Mouse (Mus musculus) midbrain, postnatal 0 days (tissue): ENCODE measurements around the gene Tubb4a. TPM values are rescaled to one million over a fixed set of nuclear protein-coding genes. Genes with fewer than 3 reads are reported as not detected.

Experiments used
- ATAC-seq: fragments of 200-750 bp; cut with Nextera tagmentation; 2 replicates; pipeline ENCODE4 v1.8.0; 2017; ENCODE audit warnings: moderate number of reproducible peaks, mild to moderate bottlenecking, moderate TSS enrichment, moderate library complexity; ENCODE audit not compliant: low FRiP score
- DNase-seq: peaks from one replicate; pipeline ENCODE4 v3.0.0-alpha.2; 2015; ENCODE audit warnings: low spot score
- H3K27ac ChIP-seq: fragments of 300-500 bp; sonication (generic); 2 replicates; pipeline ENCODE4 v1.5.1; 2014; ENCODE audit warnings: low read depth, mild to moderate bottlenecking, low read length, mixed read lengths
- H3K27me3 ChIP-seq: fragments of 300-500 bp; sonication (generic); 2 replicates; pipeline ENCODE4 v1.6.1; 2014; ENCODE audit warnings: low read length, control low read depth, mixed read lengths; ENCODE audit not compliant: insufficient read depth
- H3K36me3 ChIP-seq: fragments of 300-500 bp; sonication (generic); 2 replicates; pipeline ENCODE4 v1.6.1; 2014; ENCODE audit warnings: low read length, control low read depth, mixed read lengths; ENCODE audit not compliant: insufficient read depth
- H3K4me1 ChIP-seq: fragments of 300-500 bp; sonication (generic); 2 replicates; pipeline ENCODE4 v1.6.1; 2014; ENCODE audit warnings: mild to moderate bottlenecking, control low read depth, antibody characterized with exemption, low read length, mixed read lengths; ENCODE audit not compliant: insufficient read depth
- H3K4me2 ChIP-seq: fragments of 300-500 bp; sonication (generic); 2 replicates; pipeline ENCODE4 v1.6.1; 2014; ENCODE audit warnings: low read depth, mild to moderate bottlenecking, low read length, mixed read lengths; ENCODE audit not compliant: poor library complexity, severe bottlenecking
- H3K4me3 ChIP-seq: fragments of 300-500 bp; sonication (generic); 2 replicates; pipeline ENCODE4 v1.5.1; 2014; ENCODE audit warnings: low read depth, mild to moderate bottlenecking, low read length, moderate library complexity
- H3K9ac ChIP-seq: fragments of 300-500 bp; sonication (generic); replicated peaks from 2 replicates; pipeline ENCODE4 v1.6.1; 2014; ENCODE audit warnings: mild to moderate bottlenecking, low read length, moderate library complexity, mixed read lengths; ENCODE audit not compliant: poor library complexity, severe bottlenecking
- H3K9me3 ChIP-seq: fragments of 300-500 bp; sonication (generic); 2 replicates; pipeline ENCODE4 v1.6.1; 2016; ENCODE audit warnings: low read length, control low read depth
- CTCF ChIP-seq: IDR thresholded peaks from 2 replicates; pipeline ENCODE4 v1.5.1; 2016; ENCODE audit warnings: antibody characterized with exemption, mild to moderate bottlenecking
- WGBS: fragments of 180-500 bp; shearing (Covaris S2); extraction: QIAGEN DNeasy Blood & Tissue Kit; methylation state at CpG from one replicate; pipeline ENCODE4 v1.1.7; 2014; 5-methylcytosine and 5-hydroxymethylcytosine counted together
- polyA plus RNA-seq: library from polyadenylated mRNA; unstranded; fragments of >200 nt; fragmentation: Nextera tagmentation; extraction: Ambion mirVana; gene quantifications from 2 replicates; pipeline ENCODE4 v1.2.1, GENCODE M21; 2015
- total RNA-seq: library from RNA; depleted of rRNA; stranded (reverse); fragments of >200 nt; gene quantifications from 2 replicates; pipeline ENCODE4 v1.2.3, GENCODE M21; 2014

Tubb4a gene
- total and polyA plus RNA-seq, 2 experiments from 2014 or later = 206 to 408 TPM

- Histone ChIP-seq H3K9me3 (no peaks in the 10 kb centered on the region), H3K36me3 (no peaks in the 10 kb centered on the region), H3K4me1 (peaks cover 4% of the 10 kb centered on the region; the same call in 1 of the 2 replicates), H3K9ac (no peak overlapping the region), H3K4me3 (no peak overlapping the region), H3K27me3 (peaks cover 13% of the 10 kb centered on the region), H3K27ac (no peak overlapping the region), H3K4me2 (no peak overlapping the region)
- ATAC-seq = no peak
- DNase-seq = no peak
- TF ChIP-seq CTCF = no peak
- 11% methylated on average over 8 of the region's 8 CpGs for WGBS
Observed at GRCm38 (mm10) chr17:57063031-57063430, 24.6 kb downstream of the Tubb4a start.

DNA sequence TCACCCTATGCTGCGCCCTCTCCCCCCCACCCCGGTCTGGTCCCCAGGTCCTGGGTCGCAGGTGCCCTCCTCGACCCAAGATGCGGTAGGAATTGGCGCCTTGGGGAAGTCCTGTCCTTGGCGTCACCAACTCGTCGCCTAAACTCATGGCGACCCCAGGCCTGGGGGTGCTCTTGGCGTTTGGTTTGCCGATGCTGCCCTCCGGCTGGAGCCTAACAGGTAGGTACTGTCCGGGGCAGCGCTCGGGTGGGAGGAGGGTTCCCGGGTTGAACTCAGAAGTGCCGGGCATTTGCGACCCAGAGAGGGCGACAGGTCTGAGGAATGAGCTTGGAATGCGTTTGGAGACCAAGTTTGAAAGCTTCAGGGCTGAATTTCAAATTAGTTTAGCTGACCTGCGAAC lies 25.0 kb downstream of the Tubb4a start:
- ATAC-seq = no peak
- H3K9me3 ChIP-seq = no peaks in the 10 kb centered on the region
- peaks cover 4% of the 10 kb centered on the region; the same call in 1 of the 2 replicates for H3K4me1 ChIP-seq
- no peak overlapping the region for H3K27ac ChIP-seq
- H3K27me3 ChIP-seq = peaks cover 13% of the 10 kb centered on the region
- H3K36me3 ChIP-seq = no peaks in the 10 kb centered on the region
- H3K9ac ChIP-seq = no peak overlapping the region
- TF ChIP-seq CTCF = no peak
- peak overlapping the region; percentile 59 for H3K4me2 ChIP-seq
- WGBS = 1% methylated on average over 21 of the region's 22 CpGs
- H3K4me3 ChIP-seq = peak overlapping the region; percentile 36
- no peak for DNase-seq

GRCm38 (mm10) chr17:57062011-57062521 lies 25.5 kb downstream of the Tubb4a start:
- H3K27ac ChIP-seq = no peak overlapping the region
- peak overlapping the region; percentile 36 for H3K4me3 ChIP-seq
- H3K4me2 ChIP-seq = peak overlapping the region; percentile 59
- ATAC-seq (no peak), DNase-seq (no peak)
- under 1% methylated on average over 28 of the region's 39 CpGs for WGBS
- H3K27me3 ChIP-seq = peaks cover 13% of the 10 kb centered on the region
- no peaks in the 10 kb centered on the region for H3K9me3 ChIP-seq
- peaks cover 3% of the 10 kb centered on the region; the same call in 1 of the 2 replicates for H3K36me3 ChIP-seq
- H3K9ac ChIP-seq = no peak overlapping the region
- TF ChIP-seq CTCF = no peak
- peaks cover 4% of the 10 kb centered on the region; the same call in 1 of the 2 replicates for H3K4me1 ChIP-seq

- Histone ChIP-seq H3K4me1 (peaks cover 4% of the 10 kb centered on the region; the same call in 1 of the 2 replicates), H3K9ac (peak overlapping the region; percentile 84), H3K4me2 (peak overlapping the region; percentile 73), H3K36me3 (peaks cover 9% of the 10 kb centered on the region), H3K27me3 (peaks cover 13% of the 10 kb centered on the region), H3K4me3 (peak overlapping the region; percentile 92), H3K9me3 (no peaks in the 10 kb centered on the region), H3K27ac (no peak overlapping the region)
- DNase-seq (no peak), ATAC-seq (no peak)
- 43% methylated on average over 10 of the region's 10 CpGs for WGBS
- TF ChIP-seq CTCF = no peak
Observed at GRCm38 (mm10) chr17:57061069-57061468, 26.5 kb downstream of the Tubb4a start.

DNA sequence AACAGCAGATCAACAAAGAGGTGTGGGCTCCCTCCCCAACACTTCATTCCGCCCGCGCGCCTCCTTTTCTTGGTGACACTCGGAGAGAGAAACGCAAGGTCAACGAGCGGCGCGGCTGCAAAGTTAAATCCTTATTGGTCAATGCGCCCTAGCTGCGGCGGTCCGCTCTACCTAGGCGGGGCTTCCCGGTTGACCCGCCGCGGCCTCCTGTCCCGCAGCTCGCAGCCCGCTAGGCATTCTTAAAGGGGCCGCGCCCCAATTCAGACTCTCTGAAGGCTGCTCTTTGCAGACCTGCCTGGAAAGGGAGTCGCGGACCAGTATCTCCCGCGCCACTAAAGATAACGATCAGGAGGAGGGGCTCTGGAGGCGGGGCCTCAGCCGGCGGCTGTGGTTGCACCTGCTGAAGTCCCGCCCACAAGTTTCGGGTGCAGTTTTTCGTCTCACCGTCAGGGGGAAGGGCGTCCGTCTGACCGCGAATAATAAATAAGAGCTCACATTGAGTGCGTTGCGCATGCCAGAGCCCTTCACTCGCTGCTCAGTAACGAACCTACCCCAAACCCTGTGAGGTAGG lies 27.3 kb downstream of the Tubb4a start:
- H3K4me1 ChIP-seq = peaks cover 4% of the 10 kb centered on the region; the same call in 1 of the 2 replicates
- under 1% methylated on average over 44 of the region's 44 CpGs for WGBS

GRCm38 (mm10) chr17:57059486-57059977 lies 28.1 kb downstream of the Tubb4a start, which contains the start of gene Slc25a23:
Gene Slc25a23 (minus strand): TSS chr17:57059863.
- Histone ChIP-seq H3K27ac (peak within 1 kb of the TSS; percentile 79), H3K36me3 (peaks cover 15% of the 10 kb centered on the region), H3K27me3 (peaks cover 13% of the 10 kb centered on the region), H3K9ac (peak within 1 kb of the TSS; percentile 84), H3K4me2 (peak within 1 kb of the TSS; percentile 73), H3K4me3 (peak within 1 kb of the TSS; percentile 92), H3K4me1 (peaks cover 4% of the 10 kb centered on the region; the same call in 1 of the 2 replicates), H3K9me3 (no peaks in the 10 kb centered on the region)
- ATAC-seq (peak; percentile 84), DNase-seq (peak; percentile 92)
- no peak for TF ChIP-seq CTCF
- WGBS = under 1% methylated on average over 32 of the region's 45 CpGs

More for the DNA sequence above, 27.3 kb downstream of the Tubb4a start:
- H3K4me3 ChIP-seq = peak overlapping the region; percentile 92
- H3K4me2 ChIP-seq = peak overlapping the region; percentile 73
- peak overlapping the region; percentile 79 for H3K27ac ChIP-seq
- peaks cover 13% of the 10 kb centered on the region for H3K27me3 ChIP-seq
- peak; percentile 93 for ATAC-seq
- no peaks in the 10 kb centered on the region for H3K9me3 ChIP-seq
- peaks cover 10% of the 10 kb centered on the region for H3K36me3 ChIP-seq
- DNase-seq = peak; percentile 98
- peak; percentile 78 for TF ChIP-seq CTCF
- peak overlapping the region; percentile 84 for H3K9ac ChIP-seq
